In genomic region chr13:95973368-95973958, GRCm38 (mm10) we compare ENCODE assay signal across 8 mouse cellular contexts.
DNase-seq lines count a peak whose midpoint lies in the region; ATAC-seq lines count a peak whose summit lies in the region.

No protein-coding gene starts in this region.

- ATAC-seq in embryonic facial prominence, embryonic 14.5 days (ENCODE audit: low read depth), result peak; percentile 83; the same call in 1 of the 2 replicates
- peak; percentile 65 for ATAC-seq in liver, embryonic 16.5 days (ENCODE audit: low read depth)
- ATAC-seq in neural tube, embryonic 13.5 days (ENCODE audit: low read depth), result peak; percentile 36; the same call in 1 of the 2 replicates

- no peaks in the 10 kb centered on the region for H3K9me3 ChIP-seq in embryonic facial prominence, embryonic 14.5 days (ENCODE audit: control insufficient read depth, low read length)
- no peaks in the 10 kb centered on the region for H3K9me3 ChIP-seq in liver, embryonic 16.5 days (replicated peaks; ENCODE audit: control insufficient read depth, low read length)
- no peaks in the 10 kb centered on the region for H3K9me3 ChIP-seq in neural tube, embryonic 13.5 days

- no peak overlapping the region for H3K27ac ChIP-seq in embryonic facial prominence, embryonic 14.5 days (replicated peaks; ENCODE audit: low read depth, low read length)
- H3K27ac ChIP-seq in liver, embryonic 16.5 days (ENCODE audit: low read length), result no peak overlapping the region
- H3K27ac ChIP-seq in neural tube, embryonic 13.5 days (replicated peaks), result no peak overlapping the region

- WGBS in embryonic facial prominence, embryonic 14.5 days, result 59% methylated on average over 11 of the region's 11 CpGs
- 44% methylated on average over 11 of the region's 11 CpGs for WGBS in liver, embryonic 16.5 days (ENCODE audit: insufficient replicate concordance)
- WGBS in neural tube, embryonic 13.5 days, result 56% methylated on average over 11 of the region's 11 CpGs

- no peak overlapping the region for H3K4me3 ChIP-seq in embryonic facial prominence, embryonic 14.5 days (ENCODE audit: low read depth, low read length)
- no peak overlapping the region for H3K4me3 ChIP-seq in liver, embryonic 16.5 days (ENCODE audit: low read depth, low read length)
- no peak overlapping the region for H3K4me3 ChIP-seq in neural tube, embryonic 13.5 days

- no peak overlapping the region for H3K4me2 ChIP-seq in embryonic facial prominence, embryonic 14.5 days (ENCODE audit: low read depth, low read length)
- H3K4me2 ChIP-seq in liver, embryonic 16.5 days (ENCODE audit: low read depth, low read length), result no peak overlapping the region
- no peak overlapping the region for H3K4me2 ChIP-seq in neural tube, embryonic 13.5 days

- no peaks in the 10 kb centered on the region for H3K27me3 ChIP-seq in embryonic facial prominence, embryonic 14.5 days (replicated peaks; ENCODE audit: control insufficient read depth, insufficient read depth, low read length)
- H3K27me3 ChIP-seq in liver, embryonic 16.5 days (ENCODE audit: control insufficient read depth, insufficient read depth, low read depth, low read length), result no peaks in the 10 kb centered on the region
- no peaks in the 10 kb centered on the region for H3K27me3 ChIP-seq in neural tube, embryonic 13.5 days

- DNase-seq in B cell, adult 2 months, result peak; percentile 35 to 44
- DNase-seq in adrenal gland, postnatal 14 days, result peak; percentile 90
- DNase-seq in embryonic facial prominence, embryonic 14.5 days (ENCODE audit: low spot score), result peak; percentile 71
- DNase-seq in heart, adult 9 months (ENCODE audit: low spot score in 2 of 2), result peak; percentile 52 to 58
- peak; percentile 82 for DNase-seq in kidney, adult 9 months
- DNase-seq in testis, postnatal 10 days (ENCODE audit: low spot score), result peak; percentile 87

- H3K4me1 ChIP-seq in embryonic facial prominence, embryonic 14.5 days (ENCODE audit: control insufficient read depth, insufficient read depth, low read length), result no peaks in the 10 kb centered on the region
- H3K4me1 ChIP-seq in liver, embryonic 16.5 days (ENCODE audit: control insufficient read depth, low read depth, low read length), result peaks cover 2% of the 10 kb centered on the region; the same call in 1 of the 2 replicates
- peaks cover 3% of the 10 kb centered on the region; the same call in 1 of the 2 replicates for H3K4me1 ChIP-seq in neural tube, embryonic 13.5 days (replicated peaks)

- H3K36me3 ChIP-seq in embryonic facial prominence, embryonic 14.5 days (ENCODE audit: control insufficient read depth, insufficient read depth, low read length), result no peaks in the 10 kb centered on the region
- H3K36me3 ChIP-seq in liver, embryonic 16.5 days (ENCODE audit: control insufficient read depth, insufficient read depth), result no peaks in the 10 kb centered on the region
- H3K36me3 ChIP-seq in neural tube, embryonic 13.5 days, result no peaks in the 10 kb centered on the region

- H3K9ac ChIP-seq in embryonic facial prominence, embryonic 14.5 days (ENCODE audit: low read depth, low read length), result no peak overlapping the region
- H3K9ac ChIP-seq in liver, embryonic 16.5 days (ENCODE audit: low read depth, low read length), result no peak overlapping the region
- no peak overlapping the region for H3K9ac ChIP-seq in neural tube, embryonic 13.5 days

Comparison
In these comparisons a context has a peak if more than half of its experiments do, and no peak if none do; other contexts are left out.
1. DNase-seq: peak in every context shown above with its lines; median percentile 90 in adrenal gland, postnatal 14 days; 87 in testis, postnatal 10 days; 82 in kidney, adult 9 months; 71 in embryonic facial prominence, embryonic 14.5 days; 55 in heart, adult 9 months; 40 in B cell, adult 2 months.